Mouse (Mus musculus) ES-Bruce4 (cell line): ENCODE data around the gene Thbd. TPM values are rescaled to one million over a fixed set of nuclear protein-coding genes. Genes with fewer than 3 reads are reported as not detected.

Source experiments
- H3K27ac ChIP-seq: 2 replicates; pipeline ENCODE4 v1.5.1; 2012; ENCODE audit warnings: low read length, inconsistent platforms; ENCODE audit not compliant: insufficient read depth
- H3K27me3 ChIP-seq: 2 replicates; pipeline ENCODE4 v1.6.1; 2012; ENCODE audit warnings: mild to moderate bottlenecking, low read length, inconsistent platforms; ENCODE audit not compliant: control insufficient read depth, poor library complexity, insufficient read depth, severe bottlenecking
- H3K36me3 ChIP-seq: 2 replicates; pipeline ENCODE4 v1.6.1; 2012; ENCODE audit warnings: inconsistent platforms, mild to moderate bottlenecking, low read length, moderate library complexity; ENCODE audit not compliant: control insufficient read depth, poor library complexity, insufficient read depth, severe bottlenecking
- H3K4me1 ChIP-seq: one replicate; pipeline ENCODE4 v1.8.1; 2011; ENCODE audit warnings: low read length; ENCODE audit not compliant: control insufficient read depth, insufficient read depth
- H3K4me3 ChIP-seq: 2 replicates; pipeline ENCODE4 v1.5.1; 2011; ENCODE audit warnings: low read depth, mild to moderate bottlenecking, low read length
- H3K9ac ChIP-seq: 2 replicates; pipeline ENCODE4 v1.6.1; 2012; ENCODE audit warnings: low read depth, mild to moderate bottlenecking, inconsistent platforms; ENCODE audit not compliant: poor library complexity, severe bottlenecking
- H3K9me3 ChIP-seq: replicated peaks from 2 replicates; pipeline ENCODE4 v1.6.1; 2012; ENCODE audit warnings: mild to moderate bottlenecking, low read length, inconsistent platforms; ENCODE audit not compliant: control insufficient read depth, poor library complexity, insufficient read depth, severe bottlenecking
- CTCF ChIP-seq: IDR thresholded peaks from one replicate; pipeline ENCODE4 v1.8.1; 2011; ENCODE audit warnings: low read depth, low read length
- EP300 ChIP-seq: IDR thresholded peaks from 2 replicates; pipeline ENCODE4 v1.6.1; 2011; ENCODE audit warnings: low read depth, low read length; ENCODE audit not compliant: insufficient read depth
- POLR2A ChIP-seq: IDR thresholded peaks from one replicate; pipeline ENCODE4 v1.8.1; 2011; ENCODE audit warnings: low read length; ENCODE audit not compliant: insufficient read depth
- polyA plus RNA-seq: library from polyadenylated mRNA; stranded (reverse); fragments of >200 nt; gene quantifications from 2 replicates; pipeline ENCODE4 v1.2.4, GENCODE M21; 2011; ENCODE audit warnings: low read depth; ENCODE audit not compliant: missing spikeins, insufficient read depth, insufficient read length

Gene Thbd
- polyA plus RNA-seq, 1 experiment, result 1.5 TPM

- H3K9me3 ChIP-seq, result peaks cover 8% of the 10 kb centered on the region
- 0 out of 2 replicates have a peak overlapping the region, but pooled peaks have one; percentile 10 for H3K4me3 ChIP-seq
- no peak overlapping the region for H3K27ac ChIP-seq
- TF ChIP-seq CTCF, result no peak
- no peak for TF ChIP-seq EP300
- TF ChIP-seq POLR2A, result no peak
- H3K9ac ChIP-seq, result no peak overlapping the region
- H3K27me3 ChIP-seq, result no peaks in the 10 kb centered on the region
- H3K4me1 ChIP-seq, result no peaks in the 10 kb centered on the region
- no peaks in the 10 kb centered on the region for H3K36me3 ChIP-seq
These were observed 1.6 kb downstream of the Thbd start for GRCm38 (mm10) chr2:148406160-148406970.

GRCm38 (mm10) chr2:148404906-148405305, 3.1 kb downstream of the Thbd start:
- Histone ChIP-seq H3K9me3 (peaks cover 2% of the 10 kb centered on the region), H3K36me3 (no peaks in the 10 kb centered on the region), H3K4me1 (no peaks in the 10 kb centered on the region), H3K27ac (no peak overlapping the region), H3K4me3 (no peak overlapping the region), H3K27me3 (no peaks in the 10 kb centered on the region), H3K9ac (no peak overlapping the region)
- TF ChIP-seq EP300 (no peak), CTCF (no peak), POLR2A (no peak)

GRCm38 (mm10) chr2:148402227-148402626, 5.8 kb downstream of the Thbd start:
- TF ChIP-seq CTCF, result no peak
- TF ChIP-seq EP300, result no peak
- TF ChIP-seq POLR2A, result no peak
- no peak overlapping the region for H3K27ac ChIP-seq
- no peak overlapping the region for H3K9ac ChIP-seq
- no peaks in the 10 kb centered on the region for H3K36me3 ChIP-seq
- H3K9me3 ChIP-seq, result no peaks in the 10 kb centered on the region
- no peak overlapping the region for H3K4me3 ChIP-seq
- no peaks in the 10 kb centered on the region for H3K4me1 ChIP-seq
- H3K27me3 ChIP-seq, result no peaks in the 10 kb centered on the region

GRCm38 (mm10) chr2:148398901-148399685, 8.9 kb downstream of the Thbd start:
- Histone ChIP-seq H3K36me3 (no peaks in the 10 kb centered on the region), H3K9me3 (no peaks in the 10 kb centered on the region), H3K27ac (no peak overlapping the region), H3K4me1 (no peaks in the 10 kb centered on the region), H3K9ac (no peak overlapping the region), H3K27me3 (0 out of 2 replicates have a peak, but pooled peaks cover 3% of the 10 kb centered on the region), H3K4me3 (no peak overlapping the region)
- no peak for TF ChIP-seq POLR2A
- no peak for TF ChIP-seq CTCF
- TF ChIP-seq EP300, result no peak

GRCm38 (mm10) chr2:148397784-148398100, 10.2 kb downstream of the Thbd start:
- Histone ChIP-seq H3K9me3 (no peaks in the 10 kb centered on the region), H3K27me3 (peaks cover 3% of the 10 kb centered on the region; the same call in 1 of the 2 replicates), H3K36me3 (no peaks in the 10 kb centered on the region), H3K9ac (no peak overlapping the region), H3K27ac (no peak overlapping the region), H3K4me1 (no peaks in the 10 kb centered on the region), H3K4me3 (no peak overlapping the region)
- TF ChIP-seq EP300, result no peak
- TF ChIP-seq POLR2A, result no peak
- TF ChIP-seq CTCF, result no peak

- Histone ChIP-seq H3K36me3 (no peaks in the 10 kb centered on the region), H3K9me3 (no peaks in the 10 kb centered on the region), H3K4me1 (no peaks in the 10 kb centered on the region), H3K4me3 (no peak overlapping the region), H3K27me3 (peaks cover 3% of the 10 kb centered on the region; the same call in 1 of the 2 replicates), H3K27ac (no peak overlapping the region), H3K9ac (no peak overlapping the region)
- TF ChIP-seq POLR2A (no peak), EP300 (no peak), CTCF (no peak)
These were observed 10.8 kb downstream of the Thbd start for GRCm38 (mm10) chr2:148397015-148397783.
